Mouse (Mus musculus): ENCODE measurements around the gene Gm8797. TPM values are rescaled to one million over a fixed set of nuclear protein-coding genes. Genes with fewer than 3 reads are reported as not detected.
"Not testable (repeated sequence)": the region's sequence is repeated elsewhere in the genome, so short reads cannot be mapped to it uniquely, and the experiment has no call there.

Gene Gm8797
- polyA plus RNA-seq (2015; fragmentation: Nextera tagmentation; extraction: Ambion mirVana) = 13.5 and 21.5 TPM in 2 replicates

GRCm38 (mm10) chr3:5750506-5750905 lies at the start of gene Gm8797:
Gene Gm8797 (plus strand): TSS chr3:5750806.
- not testable (repeated sequence) for H3K9me3 ChIP-seq; H3K4me3 ChIP-seq (replicated peaks); H3K36me3 ChIP-seq; H3K4me2 ChIP-seq; ATAC-seq (ENCODE audit: insufficient read depth, low FRiP score, low read depth); H3K27me3 ChIP-seq (replicated peaks); H3K9ac ChIP-seq; H3K27ac ChIP-seq; H3K4me1 ChIP-seq
- 93% methylated on average over 9 of the region's 9 CpGs for WGBS

GRCm38 (mm10) chr3:5714481-5714880 lies 36.1 kb upstream of the Gm8797 start:
- no peaks in the 10 kb centered on the region for H3K27me3 ChIP-seq (replicated peaks)
- H3K4me1 ChIP-seq = no peaks in the 10 kb centered on the region
- no peaks in the 10 kb centered on the region for H3K36me3 ChIP-seq
- no peak overlapping the region for H3K27ac ChIP-seq
- no peak overlapping the region for H3K9ac ChIP-seq
- H3K4me2 ChIP-seq = no peak overlapping the region
- no peaks in the 10 kb centered on the region for H3K9me3 ChIP-seq
- ATAC-seq (ENCODE audit: insufficient read depth, low FRiP score, low read depth) = no peak
- no peak overlapping the region for H3K4me3 ChIP-seq (replicated peaks)

- H3K9ac ChIP-seq = no peak overlapping the region
- no peak for ATAC-seq (ENCODE audit: insufficient read depth, low FRiP score, low read depth)
These were observed 17.7 kb upstream of the Gm8797 start for GRCm38 (mm10) chr3:5732931-5733330.

GRCm38 (mm10) chr3:5754763-5755478 lies 4.3 kb downstream of the Gm8797 start:
- no peak overlapping the region for H3K9ac ChIP-seq
- H3K27ac ChIP-seq = no peak overlapping the region
- H3K4me3 ChIP-seq (replicated peaks) = no peak overlapping the region
- 53% methylated on average over 3 of the region's 3 CpGs for WGBS
- H3K4me2 ChIP-seq = no peak overlapping the region
- no peaks in the 10 kb centered on the region for H3K36me3 ChIP-seq
- H3K4me1 ChIP-seq = no peaks in the 10 kb centered on the region
- no peaks in the 10 kb centered on the region for H3K27me3 ChIP-seq (replicated peaks)
- ATAC-seq (ENCODE audit: insufficient read depth, low FRiP score, low read depth) = no peak; the same call in 1 of the 2 replicates
- H3K9me3 ChIP-seq = no peaks in the 10 kb centered on the region

More at GRCm38 (mm10) chr3:5732931-5733330, 17.7 kb upstream of the Gm8797 start:
- Histone ChIP-seq H3K27ac (no peak overlapping the region), H3K36me3 (no peaks in the 10 kb centered on the region), H3K27me3 (replicated peaks) (no peaks in the 10 kb centered on the region), H3K4me1 (no peaks in the 10 kb centered on the region), H3K9me3 (no peaks in the 10 kb centered on the region), H3K4me2 (no peak overlapping the region), H3K4me3 (replicated peaks) (no peak overlapping the region)

GRCm38 (mm10) chr3:5766256-5766655 lies 15.7 kb downstream of the Gm8797 start:
- no peaks in the 10 kb centered on the region for H3K36me3 ChIP-seq
- no peaks in the 10 kb centered on the region for H3K4me1 ChIP-seq
- no peak overlapping the region for H3K9ac ChIP-seq
- no peak overlapping the region for H3K4me3 ChIP-seq (replicated peaks)
- 80% methylated on average over 3 of the region's 3 CpGs for WGBS
- no peak overlapping the region for H3K27ac ChIP-seq
- no peak for ATAC-seq (ENCODE audit: insufficient read depth, low FRiP score, low read depth)
- no peaks in the 10 kb centered on the region for H3K9me3 ChIP-seq
- H3K4me2 ChIP-seq = no peak overlapping the region
- H3K27me3 ChIP-seq (replicated peaks) = no peaks in the 10 kb centered on the region

GRCm38 (mm10) chr3:5776894-5777293 lies 26.3 kb downstream of the Gm8797 start:
- 85% methylated on average over 2 of the region's 2 CpGs for WGBS
- H3K27me3 ChIP-seq (replicated peaks) = no peaks in the 10 kb centered on the region
- no peaks in the 10 kb centered on the region for H3K4me1 ChIP-seq
- no peaks in the 10 kb centered on the region for H3K36me3 ChIP-seq
- no peaks in the 10 kb centered on the region for H3K9me3 ChIP-seq
- H3K4me2 ChIP-seq = no peak overlapping the region
- H3K9ac ChIP-seq = no peak overlapping the region
- no peak overlapping the region for H3K4me3 ChIP-seq (replicated peaks)
- no peak overlapping the region for H3K27ac ChIP-seq
- ATAC-seq (ENCODE audit: insufficient read depth, low FRiP score, low read depth) = no peak

All from stomach, embryonic 15.5 days (tissue).